17 mouse cellular contexts compared by ENCODE assay signal in the genomic region with DNA sequence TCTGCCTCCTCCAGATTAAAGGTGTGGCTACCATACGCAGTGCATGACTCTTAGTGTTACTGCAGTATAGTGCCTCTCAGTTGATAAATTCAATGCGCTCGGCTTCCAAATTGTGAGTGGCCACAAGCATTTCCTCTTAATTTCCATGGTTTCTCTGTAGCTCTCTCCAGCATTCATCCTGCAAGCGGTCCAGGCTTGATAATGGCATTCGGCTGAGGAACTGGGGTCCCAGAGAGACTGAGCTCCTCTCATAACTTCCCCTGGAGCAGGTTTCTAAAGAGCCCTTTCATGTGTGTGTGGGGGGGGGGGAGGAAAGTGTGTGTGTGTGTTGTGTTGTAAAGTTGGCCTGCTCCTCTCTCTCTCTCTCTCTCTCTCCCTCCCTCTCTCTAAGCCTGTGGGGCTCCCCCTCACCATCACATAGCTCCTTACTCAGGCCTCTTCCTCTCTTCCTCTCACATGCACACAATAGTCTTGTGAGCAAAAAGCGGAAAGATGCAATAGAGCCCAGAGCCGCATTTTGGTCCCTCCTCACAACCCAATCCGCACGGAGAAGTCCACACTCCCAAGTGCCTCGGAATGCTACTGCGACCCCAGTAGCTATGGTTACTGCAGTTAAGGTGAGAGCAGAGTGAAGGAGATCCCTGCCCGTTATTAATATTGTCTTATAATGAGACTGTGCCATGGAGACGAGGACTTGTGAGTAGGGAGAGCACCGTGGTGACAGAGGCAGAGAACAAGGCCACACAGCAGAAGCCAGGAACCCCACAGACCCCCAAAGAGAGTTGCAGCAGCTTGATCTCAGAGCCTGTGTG. TPM values are rescaled to one million over a fixed set of nuclear protein-coding genes. Genes with fewer than 3 reads are reported as not detected.
A peak's percentile ranks its signal among the peaks of the same experiment; 100 is the strongest.
DNase-seq lines count a peak whose midpoint lies in the region; ATAC-seq lines count a peak whose summit lies in the region.
"Had no signal": no experiment of that assay in that cellular context is flagged by ENCODE, and none has a peak within 500 bp of the region (broad histone marks: within the 10 kb centered on the region; RNA-seq: fewer than 3 reads in every experiment).

No protein-coding gene starts in this region.

- H3K36me3 ChIP-seq in forebrain, embryonic 16.5 days (ENCODE audit: control insufficient read depth, insufficient read depth), result no peaks in the 10 kb centered on the region
- no peaks in the 10 kb centered on the region for H3K36me3 ChIP-seq in forebrain, embryonic 15.5 days
- H3K36me3 ChIP-seq in macrophage (ENCODE audit: inconsistent target), result no peaks in the 10 kb centered on the region
- H3K36me3 ChIP-seq: neural tube, embryonic 13.5 days had no signal

- no peak overlapping the region for H3K4me3 ChIP-seq in forebrain, embryonic 16.5 days (replicated peaks; ENCODE audit: low read length)
- H3K4me3 ChIP-seq in forebrain, embryonic 15.5 days, result no peak overlapping the region
- no peak overlapping the region for H3K4me3 ChIP-seq in macrophage (ENCODE audit: inconsistent target)
- H3K4me3 ChIP-seq: megakaryocyte, embryonic 14.5 days; neural tube, embryonic 13.5 days had no signal

- H3K4me1 ChIP-seq in forebrain, embryonic 16.5 days (replicated peaks; ENCODE audit: control insufficient read depth, insufficient read depth, low read length), result no peaks in the 10 kb centered on the region
- H3K4me1 ChIP-seq in forebrain, embryonic 15.5 days, result no peaks in the 10 kb centered on the region

- intact Hi-C loops in left cerebral cortex, postnatal 4 days (cut with DNase I), result no loop called here

- no peak overlapping the region for H3K4me2 ChIP-seq in forebrain, embryonic 16.5 days (ENCODE audit: low read length)
- no peak overlapping the region for H3K4me2 ChIP-seq in forebrain, embryonic 15.5 days (replicated peaks)
- H3K4me2 ChIP-seq: lung, embryonic 14.5 days; neural tube, embryonic 13.5 days had no signal

- 0 out of 2 replicates have a peak, but pooled peaks have one; percentile 20 for ATAC-seq in forebrain, embryonic 16.5 days
- ATAC-seq in forebrain, embryonic 15.5 days (replicated peaks), result no peak; the same call in 1 of the 2 replicates
- peak; percentile 32 for ATAC-seq in activated CD4-positive, CD25-positive, alpha-beta regulatory T cell, adult 4 months
- peak; percentile 20 for ATAC-seq in granulocyte monocyte progenitor cell, adult 5-6 weeks (replicated peaks; ENCODE audit: poor library complexity, severe bottlenecking)
- ATAC-seq: intestine, postnatal 0 days had no signal

- H3K27me3 ChIP-seq in forebrain, embryonic 16.5 days (replicated peaks; ENCODE audit: control insufficient read depth, insufficient read depth, low read length), result no peaks in the 10 kb centered on the region
- H3K27me3 ChIP-seq in forebrain, embryonic 15.5 days, result no peaks in the 10 kb centered on the region
- H3K27me3 ChIP-seq: megakaryocyte, embryonic 14.5 days; neural tube, embryonic 13.5 days had no signal

- H3K9ac ChIP-seq in forebrain, embryonic 16.5 days (replicated peaks; ENCODE audit: low read depth, low read length), result no peak overlapping the region
- no peak overlapping the region for H3K9ac ChIP-seq in forebrain, embryonic 15.5 days (replicated peaks)
- H3K9ac ChIP-seq: lung, embryonic 14.5 days; neural tube, embryonic 13.5 days had no signal

- H3K9me3 ChIP-seq in forebrain, embryonic 16.5 days (ENCODE audit: control insufficient read depth, low read length), result no peaks in the 10 kb centered on the region
- H3K9me3 ChIP-seq in forebrain, embryonic 15.5 days, result no peaks in the 10 kb centered on the region
- H3K9me3 ChIP-seq: megakaryocyte, embryonic 14.5 days; neural tube, embryonic 13.5 days had no signal

- DNase-seq in left cerebral cortex, postnatal 4 days, result no peak
- DNase-seq in adrenal gland, postnatal 14 days, result no peak
- DNase-seq in adrenal gland, adult 8-10 months, result no peak
- DNase-seq: adrenal gland, adult 2 months; cerebellum, adult 9-11 months; heart, adult 18-20 months; kidney, postnatal 4 days; liver; lung, embryonic 14.5 days had no signal

- no peak overlapping the region for H3K27ac ChIP-seq in forebrain, embryonic 16.5 days (ENCODE audit: low read length)
- H3K27ac ChIP-seq in forebrain, embryonic 15.5 days (replicated peaks), result no peak overlapping the region
- peak overlapping the region; percentile 27 for H3K27ac ChIP-seq in macrophage
- H3K27ac ChIP-seq: neural tube, embryonic 13.5 days had no signal

- 51% methylated on average over 14 of the region's 14 CpGs for WGBS in forebrain, embryonic 16.5 days
- 54% methylated on average over 14 of the region's 14 CpGs for WGBS in forebrain, embryonic 15.5 days
- 54% methylated on average over 14 of the region's 14 CpGs for WGBS in macrophage (ENCODE audit: missing documents)

- no peaks in the 10 kb centered on the region for H3K79me2 ChIP-seq in macrophage (ENCODE audit: inconsistent target)

RNA-seq across cellular contexts. Expression of a gene that starts 52.3 kb away (rescaled TPM):
- polyA plus RNA-seq in forebrain, embryonic 16.5 days (2015; fragmentation: Nextera tagmentation; extraction: Ambion mirVana), result 14.6 and 19.5 TPM in 2 replicates
- polyA plus RNA-seq in forebrain, embryonic 15.5 days (2015; fragmentation: Nextera tagmentation; extraction: Ambion mirVana), result 17.8 and 18.9 TPM in 2 replicates
- 10 to 100 TPM; 14.1 to 17.5 TPM for polyA plus RNA-seq in activated CD4-positive, CD25-positive, alpha-beta regulatory T cell, adult 4 months (2017; shearing (Covaris generic))
- total RNA-seq in granulocyte monocyte progenitor cell, adult 5-6 weeks (2014; fragmentation: Nextera tagmentation), result 27.9 TPM in 2 replicates
- total RNA-seq in granulocyte monocyte progenitor cell, adult 5-6 weeks (2017), result 23.1 and 31.3 TPM in 2 replicates
- total RNA-seq in macrophage (2018; cell fraction: chromatin; rRNA removed), result 100 to 1,000 TPM; 149 to 777 (median 273) TPM
- total RNA-seq in macrophage (2018; cell fraction: cytosol; rRNA removed), result 100 to 1,000 TPM in 12 of 26 experiments, 10 to 100 TPM in 14; 46.8 to 165 (median 96.1) TPM
- 100 to 1,000 TPM; 125 to 657 (median 257) TPM for total RNA-seq in macrophage (2018; cell fraction: nucleus; rRNA removed)
- polyA plus RNA-seq in macrophage (2018), result 21.9 to 74.1 TPM (median 33.4 TPM) in 3 replicates
- total RNA-seq in left cerebral cortex, postnatal 4 days (2021), result 10 to 100 TPM; 22.4 to 24.4 TPM
- 46.7 and 47.6 TPM in 2 replicates for total RNA-seq in adrenal gland, postnatal 14 days (2021)
- total RNA-seq in adrenal gland, adult 8-10 months (2022), result 10 to 100 TPM; 73.6 to 99.3 (median 77.1) TPM

RNA-seq across cellular contexts. Expression of a gene that starts 60.0 kb away (rescaled TPM):
- 108 and 110 TPM in 2 replicates for polyA plus RNA-seq in forebrain, embryonic 16.5 days (2015; fragmentation: Nextera tagmentation; extraction: Ambion mirVana)
- polyA plus RNA-seq in forebrain, embryonic 15.5 days (2015; fragmentation: Nextera tagmentation; extraction: Ambion mirVana), result 104 and 108 TPM in 2 replicates
- 10 to 100 TPM; 73.7 to 77.3 TPM for polyA plus RNA-seq in activated CD4-positive, CD25-positive, alpha-beta regulatory T cell, adult 4 months (2017; shearing (Covaris generic))
- total RNA-seq in granulocyte monocyte progenitor cell, adult 5-6 weeks (2014; fragmentation: Nextera tagmentation), result 71.1 and 89.5 TPM in 2 replicates
- total RNA-seq in granulocyte monocyte progenitor cell, adult 5-6 weeks (2017), result 83.2 and 100 TPM in 2 replicates
- total RNA-seq in macrophage (2018; cell fraction: chromatin; rRNA removed), result 10 to 100 TPM; 26.2 to 71.5 (median 55.2) TPM
- 10 to 100 TPM; 40.0 to 61.6 (median 46.5) TPM for total RNA-seq in macrophage (2018; cell fraction: cytosol; rRNA removed)
- 10 to 100 TPM; 23.0 to 61.2 (median 43.5) TPM for total RNA-seq in macrophage (2018; cell fraction: nucleus; rRNA removed)
- 34.5 to 49.9 TPM (median 40.5 TPM) in 3 replicates for polyA plus RNA-seq in macrophage (2018)
- 10 to 100 TPM; 62.9 to 63.7 TPM for total RNA-seq in left cerebral cortex, postnatal 4 days (2021)
- 95.8 and 101 TPM in 2 replicates for total RNA-seq in adrenal gland, postnatal 14 days (2021)
- total RNA-seq in adrenal gland, adult 8-10 months (2022), result 100 to 1,000 TPM; 102 to 214 (median 143) TPM
